Mouse (Mus musculus) thymus, postnatal 14 days (tissue): ENCODE results near the gene Erap1.
"Not testable (repeated sequence)": the region's sequence is repeated elsewhere in the genome, so short reads cannot be mapped to it uniquely, and the experiment has no call there.

Experiments
- DNase-seq: peaks from one replicate; pipeline ENCODE4 v3.0.0; 2021

Gene Erap1

GRCm38 (mm10) chr13:74638793-74639711 lies at the start of gene Erap1:
TSS of gene Erap1 (plus strand) at chr13:74639568.
- peak; percentile 49 for DNase-seq

GRCm38 (mm10) chr13:74591401-74591821 lies 48.0 kb upstream of the Erap1 start:
- DNase-seq, result peak; percentile 7

DNA sequence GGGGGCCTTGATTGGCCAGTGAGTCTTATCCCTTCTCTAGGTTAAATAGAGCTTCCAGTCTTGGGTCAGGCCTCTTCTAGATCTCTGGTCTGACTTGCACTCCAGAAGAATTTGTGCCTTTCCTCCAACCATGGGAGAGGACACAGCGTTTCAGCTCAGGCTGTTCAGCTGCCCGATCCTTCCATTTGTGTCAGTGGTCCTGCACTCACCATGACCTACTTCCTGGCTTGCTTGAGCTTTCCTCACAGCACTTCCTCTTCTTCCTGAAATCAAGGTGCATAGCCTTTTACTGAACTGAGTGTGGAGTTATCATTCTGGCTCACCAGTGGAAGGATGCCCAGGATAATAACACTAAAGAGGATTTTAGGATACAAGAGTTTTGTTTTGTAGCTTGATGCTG lies 47.5 kb upstream of the Erap1 start:
- not testable (repeated sequence) for DNase-seq

GRCm38 (mm10) chr13:74597022-74597421 lies 42.3 kb upstream of the Erap1 start:
- DNase-seq, result not testable (repeated sequence)

GRCm38 (mm10) chr13:74601776-74602175 lies 37.6 kb upstream of the Erap1 start:
- not testable (repeated sequence) for DNase-seq

- DNase-seq, result peak; percentile 84
Measured at GRCm38 (mm10) chr13:74617163-74618019, 22.0 kb upstream of the Erap1 start.

DNA sequence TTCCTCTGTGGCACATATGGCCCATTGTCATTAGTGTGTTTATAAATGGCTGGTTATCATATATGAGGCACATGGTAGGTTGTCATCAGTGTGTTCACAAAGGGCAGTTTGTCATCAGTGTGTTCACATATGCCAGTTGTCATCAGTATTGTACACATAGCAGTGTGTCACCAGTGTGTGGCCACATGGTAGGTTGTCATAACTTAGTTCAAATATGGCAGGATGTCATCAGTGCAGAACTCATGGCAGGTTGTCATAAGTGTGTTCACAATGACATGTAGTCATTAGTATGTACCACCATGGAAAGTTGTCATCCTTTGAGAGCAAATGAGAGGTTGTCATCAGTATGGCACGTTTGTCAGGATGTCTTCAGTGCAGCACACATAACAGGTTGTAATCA lies 7.0 kb upstream of the Erap1 start:
- no peak for DNase-seq

DNA sequence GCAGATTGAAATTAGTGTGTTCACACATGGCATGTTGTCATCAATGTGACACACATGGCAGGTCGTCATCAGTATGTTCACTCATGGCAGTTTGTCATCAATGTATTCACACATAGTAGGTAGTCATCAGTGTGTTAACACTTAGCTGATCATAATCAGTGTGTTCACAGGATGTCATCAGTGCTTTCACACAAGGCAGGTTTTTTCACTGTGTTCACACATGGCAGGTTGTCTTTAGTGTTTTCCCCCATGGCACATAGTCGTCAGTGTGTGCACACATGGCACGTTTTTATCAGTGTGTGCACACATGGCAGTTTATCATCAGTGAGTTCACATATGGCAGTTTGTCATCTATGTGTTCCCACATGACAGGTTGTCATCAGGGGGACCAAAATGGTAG lies 6.5 kb upstream of the Erap1 start:
- no peak for DNase-seq

DNA sequence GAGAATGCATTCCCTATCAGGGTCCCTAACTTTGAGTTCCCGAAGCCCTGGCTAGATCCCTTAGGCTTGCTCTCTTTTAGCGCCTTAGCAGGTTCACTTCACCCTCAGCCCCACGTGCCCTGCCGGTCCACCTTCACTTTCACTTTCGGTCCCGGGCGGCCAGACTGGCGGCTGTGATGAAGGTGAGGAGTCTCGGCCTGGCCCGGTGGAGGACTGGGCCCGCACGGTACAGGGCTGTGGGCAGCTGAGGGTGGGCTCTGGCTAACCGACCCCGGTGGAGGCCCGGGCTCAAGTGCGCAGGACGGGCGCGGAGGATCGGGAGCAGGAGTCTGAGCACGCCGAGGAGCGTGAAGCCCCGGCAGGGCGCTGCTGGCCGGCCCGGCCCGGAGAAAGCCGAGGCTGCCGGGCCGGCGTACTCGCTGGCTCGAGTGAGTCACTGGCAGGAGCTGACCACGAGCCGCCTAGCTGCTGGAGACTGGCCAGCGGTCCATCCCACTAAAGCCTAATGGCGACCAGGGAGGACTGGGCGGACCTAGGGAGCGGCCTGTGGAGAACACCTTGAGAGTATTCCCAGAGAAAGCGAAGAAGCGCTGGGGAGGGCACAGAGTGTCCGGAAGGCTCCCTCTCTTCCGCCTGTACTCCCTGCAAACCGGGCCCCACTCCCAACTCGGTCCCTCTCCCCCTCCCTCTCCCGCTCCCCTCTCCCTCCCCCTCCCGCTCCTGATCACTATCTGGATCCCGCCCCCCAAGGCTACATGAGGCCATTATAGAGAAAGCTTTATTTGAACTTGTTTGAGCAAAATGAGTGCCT lies 549 bp downstream of the Erap1 start:
- peak; percentile 81 for DNase-seq

- DNase-seq, result not testable (repeated sequence)
Measured at GRCm38 (mm10) chr13:74640523-74640920, 1.2 kb downstream of the Erap1 start.

DNA sequence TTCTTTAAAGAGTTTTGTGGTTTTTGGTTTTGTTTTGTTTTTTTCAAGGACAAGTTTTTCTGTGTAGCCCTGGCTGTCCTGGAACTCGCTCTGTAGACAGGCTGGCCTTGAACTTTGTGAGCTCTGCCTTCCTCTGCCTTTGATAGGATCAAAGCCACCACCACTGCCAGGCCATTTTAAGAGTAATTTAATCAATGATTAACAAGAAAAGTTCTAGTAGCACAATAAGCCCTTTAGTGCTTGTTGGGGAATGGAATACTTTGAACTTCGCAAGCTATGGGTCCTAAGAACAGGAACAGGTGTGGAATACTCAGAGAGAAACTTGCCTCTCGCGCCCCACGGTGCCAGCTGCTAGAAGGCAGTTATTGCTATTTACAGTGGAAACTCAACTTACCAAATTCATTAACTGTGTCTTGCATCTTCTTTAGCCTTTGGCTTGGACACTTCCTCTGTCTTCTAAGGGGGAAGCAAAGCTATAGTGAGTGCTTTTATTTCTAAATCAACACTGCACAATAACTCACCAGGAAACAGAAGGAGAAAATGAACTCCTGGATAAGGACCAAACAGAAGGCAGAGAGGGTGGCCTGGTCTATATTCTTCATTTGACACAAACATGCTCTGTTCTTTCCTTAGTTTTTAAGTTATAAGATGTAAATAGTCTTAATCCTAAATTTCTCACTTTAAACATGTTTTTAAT lies 56.3 kb downstream of the Erap1 start:
- no peak for DNase-seq

- DNase-seq, result no peak
Measured at GRCm38 (mm10) chr13:74696225-74696624, 56.9 kb downstream of the Erap1 start.

- no peak for DNase-seq
Measured at GRCm38 (mm10) chr13:74719002-74719401, 79.6 kb downstream of the Erap1 start.

GRCm38 (mm10) chr13:74733726-74734125 lies 94.4 kb downstream of the Erap1 start:
- no peak for DNase-seq

DNA sequence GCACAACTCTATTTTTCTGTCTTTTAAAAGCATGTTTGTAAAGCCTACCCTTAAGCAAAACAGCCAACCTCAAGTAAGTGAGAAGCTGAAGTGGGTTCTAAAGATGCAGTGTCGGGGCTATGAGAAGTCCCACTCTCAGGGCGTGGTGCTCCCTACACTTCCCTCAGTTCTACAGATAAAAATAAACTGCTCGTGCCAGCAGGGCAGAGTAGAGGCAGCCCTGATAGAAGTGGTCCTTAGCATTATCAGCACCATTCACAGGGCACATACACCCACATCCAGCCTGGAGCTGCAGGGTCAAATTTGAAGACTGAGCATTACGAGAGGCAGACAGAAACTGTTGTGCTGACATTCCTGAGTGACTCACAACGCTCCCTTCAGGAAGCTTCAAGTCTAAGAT lies 96.5 kb downstream of the Erap1 start:
- DNase-seq, result no peak

GRCm38 (mm10) chr13:74736396-74736795 lies 97.0 kb downstream of the Erap1 start:
- DNase-seq, result no peak
